ENCODE assay signal across 8 mouse cellular contexts in the genomic region with DNA sequence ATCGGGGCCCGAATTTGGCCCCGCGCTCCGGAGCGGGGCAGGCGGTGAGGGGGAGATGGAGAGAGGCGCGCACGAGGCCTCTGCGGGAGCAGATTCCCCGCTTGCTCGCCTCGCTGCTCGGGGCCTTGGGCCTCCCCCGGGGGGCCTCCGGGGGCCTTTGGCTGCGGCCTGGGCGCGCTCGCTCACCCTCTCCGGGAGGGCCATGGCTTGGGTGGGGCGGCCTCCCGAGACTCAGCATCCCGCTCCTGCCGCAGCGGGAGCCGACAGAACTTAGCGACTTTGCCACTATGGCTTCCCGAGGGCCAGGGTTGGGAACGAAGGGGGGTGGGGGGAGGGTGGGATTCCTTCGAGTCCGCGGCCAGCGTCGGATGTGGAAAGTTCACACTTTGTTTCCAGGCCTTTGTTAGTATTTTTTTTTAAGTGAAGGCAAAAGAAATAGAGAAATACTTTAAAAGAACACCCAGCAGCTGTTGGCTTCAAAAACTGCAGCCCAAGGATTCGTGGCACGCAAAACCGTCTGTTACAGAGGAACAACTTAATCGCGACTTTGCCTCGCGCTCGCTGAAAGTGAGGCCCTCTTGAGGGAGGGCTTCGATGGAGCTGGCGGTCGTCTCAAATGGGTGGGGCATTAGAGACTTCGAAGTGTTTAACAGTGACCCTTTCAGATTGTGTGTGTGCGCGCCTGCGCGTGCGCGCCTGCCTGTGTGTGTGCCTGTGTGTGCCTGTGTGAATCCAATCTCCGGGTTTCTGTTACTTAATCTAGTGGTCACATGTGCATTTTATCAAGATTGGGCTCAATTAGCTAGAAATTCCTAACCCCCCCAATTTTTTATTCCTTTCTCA. TPM values are rescaled to one million over a fixed set of nuclear protein-coding genes. Genes with fewer than 3 reads are reported as not detected.
DNase-seq lines count a peak whose midpoint lies in the region; ATAC-seq lines count a peak whose summit lies in the region.

No protein-coding gene starts in this region.

- peaks cover 37% of the 10 kb centered on the region for H3K4me1 ChIP-seq in embryonic facial prominence, embryonic 15.5 days
- H3K4me1 ChIP-seq in limb, embryonic 15.5 days, result peaks cover 37% of the 10 kb centered on the region
- H3K4me1 ChIP-seq in stomach, embryonic 14.5 days (ENCODE audit: control insufficient read depth, insufficient read depth, low read length), result peaks cover 22% of the 10 kb centered on the region

- H3K9me3 ChIP-seq in embryonic facial prominence, embryonic 15.5 days (replicated peaks), result no peaks in the 10 kb centered on the region
- H3K9me3 ChIP-seq in limb, embryonic 15.5 days, result no peaks in the 10 kb centered on the region
- H3K9me3 ChIP-seq in stomach, embryonic 14.5 days (ENCODE audit: control insufficient read depth, low read depth, low read length), result no peaks in the 10 kb centered on the region

- DNase-seq in 416B (ENCODE audit: low read depth), result peak; percentile 91
- peak; percentile 55 to 58 for DNase-seq in adrenal gland, postnatal 4 days (ENCODE audit: low spot score in 2 of 2)
- DNase-seq in heart, adult 8-10 months (ENCODE audit: low spot score), result peak; percentile 79
- peak; percentile 81 for DNase-seq in kidney, adult 9 months
- DNase-seq in naive thymus-derived CD4-positive, alpha-beta T cell, adult 2 months (ENCODE audit: low read depth), result peak; percentile 46

- ATAC-seq in embryonic facial prominence, embryonic 15.5 days (ENCODE audit: insufficient number of reproducible peaks, low FRiP score, low TSS enrichment, low read depth), result peak; percentile 59
- ATAC-seq in limb, embryonic 15.5 days (ENCODE audit: insufficient number of reproducible peaks, low FRiP score, low TSS enrichment, low read depth), result peak; percentile 68; the same call in 1 of the 2 replicates
- peak; percentile 74 for ATAC-seq in stomach, embryonic 14.5 days (ENCODE audit: insufficient number of reproducible peaks, insufficient read depth, low FRiP score, low read depth)

- peak overlapping the region; percentile 99 for H3K27ac ChIP-seq in embryonic facial prominence, embryonic 15.5 days (replicated peaks)
- peak overlapping the region; percentile 99 for H3K27ac ChIP-seq in limb, embryonic 15.5 days
- peak overlapping the region; percentile 100 for H3K27ac ChIP-seq in stomach, embryonic 14.5 days (ENCODE audit: low read length)

- WGBS in embryonic facial prominence, embryonic 15.5 days, result under 1% methylated on average over 45 of the region's 55 CpGs
- WGBS in limb, embryonic 15.5 days, result under 1% methylated on average over 55 of the region's 55 CpGs
- WGBS in stomach, embryonic 14.5 days, result under 1% methylated on average over 47 of the region's 55 CpGs

- H3K36me3 ChIP-seq in embryonic facial prominence, embryonic 15.5 days, result peaks cover 30% of the 10 kb centered on the region
- peaks cover 26% of the 10 kb centered on the region for H3K36me3 ChIP-seq in limb, embryonic 15.5 days
- H3K36me3 ChIP-seq in stomach, embryonic 14.5 days (ENCODE audit: control insufficient read depth, insufficient read depth, low read length), result peaks cover 32% of the 10 kb centered on the region

- peak overlapping the region; percentile 74 for H3K4me2 ChIP-seq in embryonic facial prominence, embryonic 15.5 days (replicated peaks)
- H3K4me2 ChIP-seq in limb, embryonic 15.5 days, result peak overlapping the region; percentile 72
- H3K4me2 ChIP-seq in stomach, embryonic 14.5 days (replicated peaks; ENCODE audit: low read depth, low read length), result peak overlapping the region; percentile 95

- H3K27me3 ChIP-seq in embryonic facial prominence, embryonic 15.5 days, result no peaks in the 10 kb centered on the region
- H3K27me3 ChIP-seq in limb, embryonic 15.5 days, result no peaks in the 10 kb centered on the region
- H3K27me3 ChIP-seq in stomach, embryonic 14.5 days (ENCODE audit: control insufficient read depth, insufficient read depth, low read length), result no peaks in the 10 kb centered on the region

- H3K9ac ChIP-seq in embryonic facial prominence, embryonic 15.5 days, result peak overlapping the region; percentile 100
- peak overlapping the region; percentile 99 for H3K9ac ChIP-seq in limb, embryonic 15.5 days
- H3K9ac ChIP-seq in stomach, embryonic 14.5 days (replicated peaks; ENCODE audit: low read depth, low read length), result peak overlapping the region; percentile 100

- peak overlapping the region; percentile 91 for H3K4me3 ChIP-seq in embryonic facial prominence, embryonic 15.5 days (replicated peaks)
- peak overlapping the region; percentile 90 for H3K4me3 ChIP-seq in limb, embryonic 15.5 days
- H3K4me3 ChIP-seq in stomach, embryonic 14.5 days (ENCODE audit: low read depth, low read length), result peak overlapping the region; percentile 99

RNA-seq across cellular contexts. Expression of gene Nedd4, which starts 0.8 kb away (rescaled TPM):
- total RNA-seq in adrenal gland, postnatal 4 days (2021), result 100 to 1,000 TPM; 708 to 756 TPM
- polyA plus RNA-seq in embryonic facial prominence, embryonic 15.5 days (2015; fragmentation: Nextera tagmentation; extraction: Ambion mirVana), result 541 and 546 TPM in 2 replicates
- 100 to 1,000 TPM; 344 to 366 (median 354) TPM for total RNA-seq in heart, adult 8-10 months (2022)
- polyA plus RNA-seq in limb, embryonic 15.5 days (2015; fragmentation: Nextera tagmentation; extraction: Ambion mirVana), result 569 and 579 TPM in 2 replicates
- 755 and 764 TPM in 2 replicates for polyA plus RNA-seq in stomach, embryonic 14.5 days (2014; fragmentation: Nextera tagmentation; extraction: Ambion mirVana)

Comparison
In these comparisons a context has a peak if more than half of its experiments do, and no peak if none do; other contexts are left out.
1. Peak in every context shown above with its lines: DNase-seq, ATAC-seq, H3K4me3 ChIP-seq and H3K27ac ChIP-seq.